Mouse (Mus musculus) cerebellum, postnatal 14 days (tissue): ENCODE measurements around the gene Arrb1.
A peak's percentile ranks its signal among the peaks of the same experiment; 100 is the strongest.

ENCODE experiments used
- DNase-seq, 2 experiments: peaks; one replicate each; pipeline ENCODE4 v3.0.0; 2021; ENCODE audit warnings: mixed read lengths in 2 of 2

Gene Arrb1

GRCm38 (mm10) chr7:99538421-99538820 is 3.2 kb downstream of the Arrb1 start:
- no peak for DNase-seq

GRCm38 (mm10) chr7:99539201-99539891 is 4.1 kb downstream of the Arrb1 start:
- DNase-seq: peak; percentile 52 to 53

GRCm38 (mm10) chr7:99540016-99540415 is 4.8 kb downstream of the Arrb1 start:
- no peak for DNase-seq

- no peak for DNase-seq
These were observed 5.9 kb downstream of the Arrb1 start for GRCm38 (mm10) chr7:99541204-99541603.

- no peak for DNase-seq
These were observed 9.0 kb downstream of the Arrb1 start for GRCm38 (mm10) chr7:99544272-99544671.

GRCm38 (mm10) chr7:99545885-99546745 is 10.8 kb downstream of the Arrb1 start:
- DNase-seq: peak; percentile 59 to 67

- no peak for DNase-seq
These were observed 12.6 kb downstream of the Arrb1 start for GRCm38 (mm10) chr7:99547584-99548487.

GRCm38 (mm10) chr7:99549668-99550067 is 14.4 kb downstream of the Arrb1 start:
- DNase-seq: no peak

GRCm38 (mm10) chr7:99551623-99552022 is 16.4 kb downstream of the Arrb1 start:
- no peak for DNase-seq

GRCm38 (mm10) chr7:99553222-99553884 is 18.1 kb downstream of the Arrb1 start:
- DNase-seq: no peak

GRCm38 (mm10) chr7:99553885-99554269 is 18.6 kb downstream of the Arrb1 start:
- DNase-seq: no peak

GRCm38 (mm10) chr7:99555862-99556261 is 20.6 kb downstream of the Arrb1 start:
- DNase-seq: peak; percentile 80 to 81

- no peak for DNase-seq
These were observed 23.8 kb downstream of the Arrb1 start for GRCm38 (mm10) chr7:99559091-99559490.

GRCm38 (mm10) chr7:99562478-99562877 is 27.2 kb downstream of the Arrb1 start:
- peak; percentile 78 to 82 for DNase-seq

GRCm38 (mm10) chr7:99563224-99563623 is 28.0 kb downstream of the Arrb1 start:
- peak; percentile 68 to 77 for DNase-seq

GRCm38 (mm10) chr7:99565325-99565881 is 30.1 kb downstream of the Arrb1 start:
- DNase-seq: peak; percentile 67 to 81

- no peak for DNase-seq
These were observed 35.4 kb downstream of the Arrb1 start for GRCm38 (mm10) chr7:99570680-99571079.

GRCm38 (mm10) chr7:99572931-99573330 is 37.7 kb downstream of the Arrb1 start:
- peak; percentile 77 to 79 for DNase-seq

- peak; percentile 61 for DNase-seq
These were observed 38.1 kb downstream of the Arrb1 start for GRCm38 (mm10) chr7:99573351-99573750.

GRCm38 (mm10) chr7:99578246-99578645 is 43.0 kb downstream of the Arrb1 start:
- no peak for DNase-seq

- peak; percentile 74 to 82 for DNase-seq
These were observed 44.4 kb downstream of the Arrb1 start for GRCm38 (mm10) chr7:99579491-99580190.
